ENCODE assay signal across 10 mouse cellular contexts in genomic region chr8:123826001-123826400, GRCm38 (mm10). TPM values are rescaled to one million over a fixed set of nuclear protein-coding genes. Genes with fewer than 3 reads are reported as not detected.
A peak's percentile ranks its signal among the peaks of the same experiment; 100 is the strongest.
DNase-seq lines count a peak whose midpoint lies in the region; ATAC-seq and TF ChIP-seq lines count a peak whose summit lies in the region.
"Had no signal": no experiment of that assay in that cellular context is flagged by ENCODE, and none has a peak within 500 bp of the region (broad histone marks: within the 10 kb centered on the region; RNA-seq: fewer than 3 reads in every experiment).

No protein-coding gene starts in this region.

- H3K27me3 ChIP-seq in liver, postnatal 0 days (ENCODE audit: insufficient read depth, low read length): no peaks in the 10 kb centered on the region
- H3K27me3 ChIP-seq: embryonic facial prominence, embryonic 13.5 days; limb, embryonic 15.5 days had no signal

- DNase-seq in cerebellum, adult 18-20 months: peak; percentile 45 to 47
- no peak for DNase-seq in cerebellum, adult 11 months
- no peak for DNase-seq in lung, adult 2 months
- DNase-seq in lung, adult 18-20 months: no peak
- peak; percentile 59 to 71 for DNase-seq in cerebellum, postnatal 14 days
- DNase-seq in liver, postnatal 0 days: no peak
- no peak for DNase-seq in right cerebral cortex, adult 2 months (ENCODE audit: low spot score in 2 of 2)
- no peak for DNase-seq in urinary bladder, adult 18-20 months (ENCODE audit: low spot score in 2 of 2)

- H3K4me1 ChIP-seq in lung, adult 2 months (ENCODE audit: control insufficient read depth, insufficient read depth, low read length): no peaks in the 10 kb centered on the region
- H3K4me1 ChIP-seq in liver, postnatal 0 days (ENCODE audit: insufficient read depth): 0 out of 2 replicates have a peak, but pooled peaks cover 8% of the 10 kb centered on the region
- H3K4me1 ChIP-seq: embryonic facial prominence, embryonic 13.5 days; limb, embryonic 15.5 days had no signal

- peak; percentile 33; the same call in 1 of the 2 replicates for ATAC-seq in liver, postnatal 0 days

- no peak for TF ChIP-seq EP300 in liver, postnatal 0 days (IDR thresholded peaks at IDR 0.05; ENCODE audit: low read depth)

- no peak overlapping the region for H3K9ac ChIP-seq in liver, postnatal 0 days (replicated peaks)
- H3K9ac ChIP-seq: limb, embryonic 15.5 days had no signal

- peaks cover 39% of the 10 kb centered on the region for H3K36me3 ChIP-seq in liver, postnatal 0 days (replicated peaks; ENCODE audit: insufficient read depth, low read length)

- no peak overlapping the region for H3K27ac ChIP-seq in liver, postnatal 0 days (ENCODE audit: low read depth)
- H3K27ac ChIP-seq: embryonic facial prominence, embryonic 13.5 days; limb, embryonic 15.5 days had no signal

- peak; percentile 42 for TF ChIP-seq CTCF in lung, adult 2 months (IDR thresholded peaks at IDR 0.05; ENCODE audit: insufficient read depth, low read length)
- peak; percentile 65 for TF ChIP-seq CTCF in liver, postnatal 0 days (IDR thresholded peaks at IDR 0.05; ENCODE audit: low read depth)

- WGBS in lung, adult 2 months: 69% methylated on average over 9 of the region's 9 CpGs
- 67% methylated on average over 9 of the region's 9 CpGs for WGBS in liver, postnatal 0 days (ENCODE audit: insufficient replicate concordance)

- no peak for TF ChIP-seq POLR2A in lung, adult 2 months (IDR thresholded peaks at IDR 0.05; ENCODE audit: borderline replicate concordance, extremely low read depth, low read depth, low read length)

- H3K9me3 ChIP-seq in liver, postnatal 0 days (ENCODE audit: low read length): no peaks in the 10 kb centered on the region
- H3K9me3 ChIP-seq: embryonic facial prominence, embryonic 13.5 days; limb, embryonic 15.5 days had no signal

- H3K4me3 ChIP-seq in lung, adult 2 months (replicated peaks; ENCODE audit: extremely low read depth, low read depth, low read length): no peak overlapping the region
- H3K4me3 ChIP-seq in liver, postnatal 0 days (ENCODE audit: low read depth, low read length): no peak overlapping the region
- H3K4me3 ChIP-seq: embryonic facial prominence, embryonic 13.5 days; limb, embryonic 15.5 days had no signal

- H3K4me2 ChIP-seq in liver, postnatal 0 days (ENCODE audit: low read depth, low read length): no peak overlapping the region
- H3K4me2 ChIP-seq: embryonic facial prominence, embryonic 13.5 days; limb, embryonic 15.5 days had no signal

RNA-seq across cellular contexts. Expression of gene Rab4a, which starts 20.2 kb away (rescaled TPM):
- polyA plus RNA-seq in lung, adult 2 months (2012; rRNA removed): 7.3 and 7.9 TPM in 2 replicates
- 30.4 and 36.3 TPM in 2 replicates for polyA plus RNA-seq in liver, postnatal 0 days (2015; fragmentation: Nextera tagmentation; extraction: Ambion mirVana)

RNA-seq across cellular contexts. Expression of gene Ccsap, which starts 34.0 kb away (rescaled TPM):
- 0.80 and 0.86 TPM in 2 replicates for polyA plus RNA-seq in lung, adult 2 months (2012; rRNA removed)
- 1.2 and 1.5 TPM in 2 replicates for polyA plus RNA-seq in liver, postnatal 0 days (2015; fragmentation: Nextera tagmentation; extraction: Ambion mirVana)

Comparison
In these comparisons a context has a peak if more than half of its experiments do, and no peak if none do; other contexts are left out.
1. DNase-seq: peak in cerebellum, adult 18-20 months (2 of 2) and cerebellum, postnatal 14 days (2 of 2); none in cerebellum, adult 11 months (single experiment), lung, adult 2 months (single experiment), lung, adult 18-20 months (0 of 2), liver, postnatal 0 days (single experiment), right cerebral cortex, adult 2 months (0 of 2) and urinary bladder, adult 18-20 months (0 of 2).